Mouse (Mus musculus) inflammation-experienced regulatory T-cells, adult 16 weeks (primary cell): ENCODE data around the gene Hspb9. TPM values are rescaled to one million over a fixed set of nuclear protein-coding genes. Genes with fewer than 3 reads are reported as not detected.

ENCODE experiments used
- polyA plus RNA-seq: library from polyadenylated mRNA; unstranded; fragments of 100-300 nt; shearing (Covaris generic); gene quantifications from one replicate; pipeline ENCODE4 v1.2.1, GENCODE M21; 2017

Gene Hspb9
- polyA plus RNA-seq: not detected

GRCm38 (mm10) chr11:100713735-100714533 lies at the start of gene Hspb9:
TSS of gene Hspb9 (plus strand) at chr11:100713850.

GRCm38 (mm10) chr11:100692164-100692616 lies 21.5 kb upstream of the Hspb9 start, which contains the start of gene Zfp385c:
TSS of gene Zfp385c (minus strand) at chr11:100692455.

GRCm38 (mm10) chr11:100703851-100704531 lies 9.7 kb upstream of the Hspb9 start, which contains the start of gene Dhx58:
TSS of gene Dhx58 (minus strand) at chr11:100704271.

GRCm38 (mm10) chr11:100711783-100712615 lies 1.7 kb upstream of the Hspb9 start, which contains the start of gene Kat2a:
TSS of gene Kat2a (minus strand) at chr11:100712465.

GRCm38 (mm10) chr11:100738066-100738604 lies 24.5 kb downstream of the Hspb9 start, which contains the start of gene Rab5c:
TSS of gene Rab5c (minus strand) at chr11:100738215.

GRCm38 (mm10) chr11:100759611-100760233 lies 46.1 kb downstream of the Hspb9 start, which contains the start of gene Kcnh4:
TSS of gene Kcnh4 (minus strand) at chr11:100759942.

GRCm38 (mm10) chr11:100762831-100763230 lies 49.2 kb downstream of the Hspb9 start, which contains the start of gene Hcrt:
TSS of gene Hcrt (minus strand) at chr11:100762931.

Other genes with a start within 250 kb of the Hspb9 start
- gene Klhl11, start 241.1 kb upstream of the Hspb9 start, polyA plus RNA-seq: 4.2 TPM
- gene Acly, start 185.8 kb upstream of the Hspb9 start, polyA plus RNA-seq: 225 TPM
- gene Ttc25, start 168.2 kb upstream of the Hspb9 start, polyA plus RNA-seq: 0.11 TPM
- 453 TPM for gene Cnp, start 138.9 kb upstream of the Hspb9 start, polyA plus RNA-seq
- 29.7 TPM for gene Nkiras2, start 94.6 kb upstream of the Hspb9 start, polyA plus RNA-seq
- gene Dnajc7, start 93.7 kb upstream of the Hspb9 start, polyA plus RNA-seq: 688 TPM
- 0.76 TPM for gene Zfp385c, start 21.4 kb upstream of the Hspb9 start, polyA plus RNA-seq
- 35.9 TPM for gene Dhx58, start 9.6 kb upstream of the Hspb9 start, polyA plus RNA-seq
- 49.6 TPM for gene Kat2a, start 1.4 kb upstream of the Hspb9 start, polyA plus RNA-seq
- gene Rab5c, start 24.4 kb downstream of the Hspb9 start, polyA plus RNA-seq: 37.4 TPM
- 0.35 TPM for gene Kcnh4, start 46.1 kb downstream of the Hspb9 start, polyA plus RNA-seq
- gene Hcrt, start 49.1 kb downstream of the Hspb9 start, polyA plus RNA-seq: not detected
- 3.2 TPM for gene Ghdc, start 57.1 kb downstream of the Hspb9 start, polyA plus RNA-seq
- gene Stat5b, start 136.9 kb downstream of the Hspb9 start, polyA plus RNA-seq: 180 TPM
- gene Stat5a, start 145.5 kb downstream of the Hspb9 start, polyA plus RNA-seq: 104 TPM
- 363 TPM for gene Stat3, start 225.7 kb downstream of the Hspb9 start, polyA plus RNA-seq